Mouse (Mus musculus): ENCODE results near the gene Eya4. TPM values are rescaled to one million over a fixed set of nuclear protein-coding genes. Genes with fewer than 3 reads are reported as not detected.

Eya4 gene
- polyA plus RNA-seq, 1 experiment = 6.9 TPM

DNA sequence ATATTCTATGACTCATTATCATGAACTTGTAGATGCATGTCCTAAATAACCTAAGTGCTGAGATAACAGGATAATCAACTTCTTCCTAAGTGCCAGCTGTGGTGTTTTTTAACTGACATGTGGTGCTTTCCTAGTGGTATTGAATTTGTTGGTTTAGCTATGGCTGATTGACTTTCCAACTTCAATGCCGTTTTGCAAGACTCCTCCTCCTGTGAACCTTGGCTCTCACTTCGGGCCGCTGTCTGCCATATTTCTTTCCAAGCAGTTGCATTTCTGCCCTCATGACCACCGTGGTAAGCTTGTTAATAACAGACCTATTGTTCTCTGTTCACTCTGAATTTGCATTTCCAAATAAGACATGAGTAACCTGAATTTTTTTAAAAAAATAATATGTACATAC lies 98.4 kb downstream of the Eya4 start:
- no peaks in the 10 kb centered on the region for H3K36me3 ChIP-seq (ENCODE audit: control insufficient read depth, insufficient read depth, low read length, poor library complexity, severe bottlenecking)
- no peak overlapping the region for H3K27ac ChIP-seq (ENCODE audit: insufficient read depth, low read length)
- no peaks in the 10 kb centered on the region; the same call in 1 of the 2 replicates for H3K27me3 ChIP-seq (ENCODE audit: control insufficient read depth, insufficient read depth, low read length, poor library complexity, severe bottlenecking)
- H3K9ac ChIP-seq (ENCODE audit: low read depth, poor library complexity, severe bottlenecking) = no peak overlapping the region
- no peak for TF ChIP-seq CTCF (IDR thresholded peaks at IDR 0.05; ENCODE audit: low read depth, low read length)
- TF ChIP-seq EP300 (IDR thresholded peaks at IDR 0.05; ENCODE audit: insufficient read depth, low read depth, low read length) = no peak
- TF ChIP-seq POLR2A (IDR thresholded peaks at IDR 0.05; ENCODE audit: insufficient read depth, low read length) = no peak
- H3K9me3 ChIP-seq (replicated peaks; ENCODE audit: control insufficient read depth, insufficient read depth, low read length, poor library complexity, severe bottlenecking) = no peaks in the 10 kb centered on the region
- no peak overlapping the region for H3K4me3 ChIP-seq (ENCODE audit: low read depth, low read length)
- H3K4me1 ChIP-seq (ENCODE audit: control insufficient read depth, insufficient read depth, low read length) = no peaks in the 10 kb centered on the region

DNA sequence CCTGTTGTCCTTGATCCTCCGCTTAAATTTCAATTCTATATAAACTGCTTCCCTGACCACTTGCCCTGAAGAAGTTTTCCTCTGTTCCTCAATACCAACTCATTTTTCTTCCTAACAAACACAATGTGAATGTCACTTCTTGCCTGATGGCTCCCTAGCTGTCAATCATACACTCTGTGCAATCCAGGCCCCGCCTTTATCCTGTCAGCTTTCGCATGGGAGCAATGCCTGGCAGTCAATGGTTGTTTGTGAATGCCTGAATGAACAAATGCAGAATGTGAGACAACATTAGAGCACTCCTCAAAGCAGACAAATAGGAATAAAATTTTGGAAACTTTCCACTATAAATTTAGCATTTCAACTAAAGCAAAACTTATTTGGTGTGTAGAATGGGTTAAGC lies 104.1 kb downstream of the Eya4 start:
- H3K36me3 ChIP-seq (ENCODE audit: control insufficient read depth, insufficient read depth, low read length, poor library complexity, severe bottlenecking) = no peaks in the 10 kb centered on the region

DNA sequence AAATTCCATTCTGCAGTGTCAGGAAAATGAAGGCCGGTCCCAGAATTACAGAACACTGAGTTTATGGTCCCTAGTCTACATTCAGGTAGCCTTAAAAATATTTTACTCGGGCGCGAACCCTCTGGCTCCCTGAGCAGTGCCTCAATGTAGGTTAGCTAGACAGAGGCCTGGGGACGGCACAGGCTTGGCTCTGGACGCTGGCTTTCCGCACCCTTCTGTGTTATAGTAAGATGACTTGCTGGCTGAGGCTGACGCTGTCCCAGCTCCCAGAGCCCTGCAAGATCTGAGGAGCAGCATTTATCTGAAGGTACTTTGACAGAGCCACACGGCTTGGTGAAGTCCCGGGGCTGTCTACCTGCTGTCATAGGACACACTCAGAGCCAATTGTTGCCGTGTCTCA lies 113.7 kb downstream of the Eya4 start:
- Histone ChIP-seq H3K27ac (ENCODE audit: insufficient read depth, low read length) (no peak overlapping the region), H3K27me3 (ENCODE audit: control insufficient read depth, insufficient read depth, low read length, poor library complexity, severe bottlenecking) (no peaks in the 10 kb centered on the region), H3K36me3 (ENCODE audit: control insufficient read depth, insufficient read depth, low read length, poor library complexity, severe bottlenecking) (no peaks in the 10 kb centered on the region), H3K9ac (ENCODE audit: low read depth, poor library complexity, severe bottlenecking) (no peak overlapping the region), H3K4me3 (ENCODE audit: low read depth, low read length) (no peak overlapping the region), H3K9me3 (replicated peaks; ENCODE audit: control insufficient read depth, insufficient read depth, low read length, poor library complexity, severe bottlenecking) (no peaks in the 10 kb centered on the region), H3K4me1 (ENCODE audit: control insufficient read depth, insufficient read depth, low read length) (no peaks in the 10 kb centered on the region)
- TF ChIP-seq POLR2A (IDR thresholded peaks at IDR 0.05; ENCODE audit: insufficient read depth, low read length) (no peak), CTCF (IDR thresholded peaks at IDR 0.05; ENCODE audit: low read depth, low read length) (no peak), EP300 (IDR thresholded peaks at IDR 0.05; ENCODE audit: insufficient read depth, low read depth, low read length) (no peak)

More for the DNA sequence above, 104.1 kb downstream of the Eya4 start:
- no peak overlapping the region for H3K9ac ChIP-seq (ENCODE audit: low read depth, poor library complexity, severe bottlenecking)
- no peak for TF ChIP-seq CTCF (IDR thresholded peaks at IDR 0.05; ENCODE audit: low read depth, low read length)
- no peak for TF ChIP-seq EP300 (IDR thresholded peaks at IDR 0.05; ENCODE audit: insufficient read depth, low read depth, low read length)
- TF ChIP-seq POLR2A (IDR thresholded peaks at IDR 0.05; ENCODE audit: insufficient read depth, low read length) = no peak
- H3K9me3 ChIP-seq (replicated peaks; ENCODE audit: control insufficient read depth, insufficient read depth, low read length, poor library complexity, severe bottlenecking) = no peaks in the 10 kb centered on the region
- no peak overlapping the region for H3K4me3 ChIP-seq (ENCODE audit: low read depth, low read length)
- H3K27me3 ChIP-seq (ENCODE audit: control insufficient read depth, insufficient read depth, low read length, poor library complexity, severe bottlenecking) = no peaks in the 10 kb centered on the region
- H3K4me1 ChIP-seq (ENCODE audit: control insufficient read depth, insufficient read depth, low read length) = no peaks in the 10 kb centered on the region
- no peak overlapping the region for H3K27ac ChIP-seq (ENCODE audit: insufficient read depth, low read length)

DNA sequence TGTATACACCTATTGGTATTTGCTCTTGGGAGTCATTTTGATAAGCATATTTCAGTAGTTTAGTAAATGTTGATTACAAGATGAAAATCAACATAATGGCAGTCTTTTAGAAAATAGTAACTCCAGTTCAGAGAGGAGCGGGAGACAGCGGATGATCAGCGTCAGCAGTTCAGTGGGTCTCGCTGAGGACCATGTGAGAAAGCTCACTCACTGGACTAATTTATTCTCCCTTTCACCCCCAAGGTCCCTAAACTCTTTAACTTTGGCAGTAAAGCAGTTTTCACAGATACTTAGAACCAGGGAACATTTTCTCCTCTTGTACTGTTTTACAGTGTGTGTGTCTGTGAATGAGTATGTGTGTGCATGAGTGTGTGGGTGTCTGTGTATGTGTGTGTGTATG lies 115.2 kb downstream of the Eya4 start:
- Histone ChIP-seq H3K36me3 (ENCODE audit: control insufficient read depth, insufficient read depth, low read length, poor library complexity, severe bottlenecking) (no peaks in the 10 kb centered on the region), H3K27ac (ENCODE audit: insufficient read depth, low read length) (no peak overlapping the region), H3K9me3 (replicated peaks; ENCODE audit: control insufficient read depth, insufficient read depth, low read length, poor library complexity, severe bottlenecking) (no peaks in the 10 kb centered on the region), H3K4me3 (ENCODE audit: low read depth, low read length) (no peak overlapping the region), H3K9ac (ENCODE audit: low read depth, poor library complexity, severe bottlenecking) (no peak overlapping the region), H3K4me1 (ENCODE audit: control insufficient read depth, insufficient read depth, low read length) (no peaks in the 10 kb centered on the region), H3K27me3 (ENCODE audit: control insufficient read depth, insufficient read depth, low read length, poor library complexity, severe bottlenecking) (no peaks in the 10 kb centered on the region)
- TF ChIP-seq CTCF (IDR thresholded peaks at IDR 0.05; ENCODE audit: low read depth, low read length) (no peak), EP300 (IDR thresholded peaks at IDR 0.05; ENCODE audit: insufficient read depth, low read depth, low read length) (no peak), POLR2A (IDR thresholded peaks at IDR 0.05; ENCODE audit: insufficient read depth, low read length) (no peak)

DNA sequence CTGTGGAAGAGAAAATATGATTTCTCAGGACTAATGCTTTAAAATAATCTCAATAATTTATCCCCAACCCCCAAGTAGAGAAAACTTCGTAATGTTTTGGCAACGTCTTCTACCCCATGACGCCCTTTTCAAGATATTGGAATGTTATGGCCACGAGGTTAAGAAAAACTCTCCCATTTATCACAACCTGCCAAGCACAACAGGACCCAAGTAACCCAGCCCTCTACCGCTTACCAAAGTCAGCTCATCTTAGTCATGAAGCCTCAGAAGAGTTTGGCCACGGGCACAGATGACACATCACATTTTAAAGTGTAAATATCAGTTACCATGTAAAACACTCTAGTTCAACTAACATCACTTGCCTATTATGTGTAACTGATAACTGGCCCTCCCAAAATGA lies 117.2 kb downstream of the Eya4 start:
- H3K9ac ChIP-seq (ENCODE audit: low read depth, poor library complexity, severe bottlenecking) = no peak overlapping the region
- no peak overlapping the region for H3K4me3 ChIP-seq (ENCODE audit: low read depth, low read length)
- no peaks in the 10 kb centered on the region for H3K36me3 ChIP-seq (ENCODE audit: control insufficient read depth, insufficient read depth, low read length, poor library complexity, severe bottlenecking)
- no peaks in the 10 kb centered on the region for H3K27me3 ChIP-seq (ENCODE audit: control insufficient read depth, insufficient read depth, low read length, poor library complexity, severe bottlenecking)
- TF ChIP-seq CTCF (IDR thresholded peaks at IDR 0.05; ENCODE audit: low read depth, low read length) = no peak
- no peak for TF ChIP-seq EP300 (IDR thresholded peaks at IDR 0.05; ENCODE audit: insufficient read depth, low read depth, low read length)
- no peak for TF ChIP-seq POLR2A (IDR thresholded peaks at IDR 0.05; ENCODE audit: insufficient read depth, low read length)
- H3K27ac ChIP-seq (ENCODE audit: insufficient read depth, low read length) = no peak overlapping the region
- no peaks in the 10 kb centered on the region for H3K4me1 ChIP-seq (ENCODE audit: control insufficient read depth, insufficient read depth, low read length)
- H3K9me3 ChIP-seq (replicated peaks; ENCODE audit: control insufficient read depth, insufficient read depth, low read length, poor library complexity, severe bottlenecking) = no peaks in the 10 kb centered on the region

DNA sequence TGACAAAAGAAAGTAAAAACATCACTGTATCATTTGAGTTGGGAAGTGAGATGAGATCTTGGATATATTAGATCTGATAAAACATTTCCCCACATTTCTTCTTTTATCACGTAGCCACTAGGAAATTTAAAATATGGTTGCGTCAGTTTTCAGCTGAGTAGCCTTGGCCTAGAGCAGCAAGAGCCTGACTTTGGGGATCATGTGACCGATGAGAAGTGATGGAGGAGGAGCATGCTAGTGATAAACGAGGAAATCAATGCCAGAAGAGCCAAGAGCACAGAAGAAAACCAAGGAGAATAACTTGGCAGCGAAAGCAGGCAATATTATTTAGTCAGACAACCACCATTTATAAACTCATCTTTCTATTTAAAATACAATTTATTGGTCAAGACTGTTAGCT lies 119.7 kb downstream of the Eya4 start:
- no peak overlapping the region for H3K27ac ChIP-seq (ENCODE audit: insufficient read depth, low read length)
- TF ChIP-seq CTCF (IDR thresholded peaks at IDR 0.05; ENCODE audit: low read depth, low read length) (no peak), EP300 (IDR thresholded peaks at IDR 0.05; ENCODE audit: insufficient read depth, low read depth, low read length) (no peak), POLR2A (IDR thresholded peaks at IDR 0.05; ENCODE audit: insufficient read depth, low read length) (no peak)
- no peaks in the 10 kb centered on the region for H3K4me1 ChIP-seq (ENCODE audit: control insufficient read depth, insufficient read depth, low read length)
- no peak overlapping the region for H3K9ac ChIP-seq (ENCODE audit: low read depth, poor library complexity, severe bottlenecking)
- no peaks in the 10 kb centered on the region for H3K36me3 ChIP-seq (ENCODE audit: control insufficient read depth, insufficient read depth, low read length, poor library complexity, severe bottlenecking)
- H3K4me3 ChIP-seq (ENCODE audit: low read depth, low read length) = no peak overlapping the region
- H3K9me3 ChIP-seq (replicated peaks; ENCODE audit: control insufficient read depth, insufficient read depth, low read length, poor library complexity, severe bottlenecking) = no peaks in the 10 kb centered on the region
- no peaks in the 10 kb centered on the region for H3K27me3 ChIP-seq (ENCODE audit: control insufficient read depth, insufficient read depth, low read length, poor library complexity, severe bottlenecking)

All from ES-Bruce4 (cell line).